Mouse (Mus musculus): ENCODE data around the gene Lekr1.

GRCm38 (mm10) chr3:65843185-65843552 is 177.1 kb downstream of the Lekr1 start:
- TF ChIP-seq CTCF (IDR thresholded peaks at IDR 0.05; ENCODE audit: low read depth) (no peak), EP300 (optimal IDR thresholded peaks at IDR 0.05) (no peak)
